Mouse (Mus musculus): ENCODE results near the gene Phf14. TPM values are rescaled to one million over a fixed set of nuclear protein-coding genes. Genes with fewer than 3 reads are reported as not detected.
A peak's percentile ranks its signal among the peaks of the same experiment; 100 is the strongest.
"Not testable (repeated sequence)": the region's sequence is repeated elsewhere in the genome, so short reads cannot be mapped to it uniquely, and the experiment has no call there.

Phf14 gene
- total and polyA plus RNA-seq, 3 experiments = 25.7 to 58.7 (median 29.6) TPM

- no peaks in the 10 kb centered on the region for H3K79me2 ChIP-seq (ENCODE audit: control insufficient read depth, insufficient read depth, low read length, poor library complexity)
- H3K9me3 ChIP-seq (replicated peaks; ENCODE audit: insufficient read depth, low read length) = no peaks in the 10 kb centered on the region
- peak overlapping the region; percentile 12; the same call in 1 of the 2 replicates for H3K9ac ChIP-seq (ENCODE audit: control insufficient read depth, low read depth, low read length, poor library complexity, severe bottlenecking)
- H3K27ac ChIP-seq (ENCODE audit: control insufficient read depth, low read depth, low read length) = no peak overlapping the region
- no peak for TF ChIP-seq MYB (IDR thresholded peaks at IDR 0.05; ENCODE audit: low read depth, low read length)
- TF ChIP-seq POLR2A (IDR thresholded peaks at IDR 0.05; ENCODE audit: control insufficient read depth in 1 of 2, insufficient read depth in 1 of 2, low read depth in 1 of 2, low read length in 2 of 2, poor library complexity in 1 of 2) = no peak
- TF ChIP-seq CTCF (IDR thresholded peaks at IDR 0.05 in 2 of 3, conservative IDR thresholded peaks at IDR 0.05 in 1 of 3; ENCODE audit: control insufficient read depth in 1 of 3, insufficient read depth in 1 of 3, low read depth in 2 of 3, low read length in 3 of 3, poor library complexity in 1 of 3, severe bottlenecking in 1 of 3) = peak; percentile 10 to 61 (median 53); a peak in 4 of 6 replicates
- no peak for TF ChIP-seq ZNF384 (IDR thresholded peaks at IDR 0.05; ENCODE audit: low read depth, low read length)
- no peak for TF ChIP-seq MXI1 (IDR thresholded peaks at IDR 0.05; ENCODE audit: low read depth, low read length)
- TF ChIP-seq MEF2A (IDR thresholded peaks at IDR 0.05; ENCODE audit: extremely low read depth, insufficient replicate concordance, low read depth, low read length, poor library complexity, severe bottlenecking) = no peak
- TF ChIP-seq CHD1 (IDR thresholded peaks at IDR 0.05; ENCODE audit: low read depth, low read length) = no peak
- TF ChIP-seq USF1 (IDR thresholded peaks at IDR 0.05; ENCODE audit: low read depth, low read length) = no peak
- no peak for TF ChIP-seq TCF12 (IDR thresholded peaks at IDR 0.05; ENCODE audit: low read depth, low read length)
- TF ChIP-seq MAZ (IDR thresholded peaks at IDR 0.05; ENCODE audit: low read depth, low read length) = no peak
- TF ChIP-seq TBP (IDR thresholded peaks at IDR 0.05; ENCODE audit: low read depth, low read length) = no peak
- TF ChIP-seq RAD21 (IDR thresholded peaks at IDR 0.05; ENCODE audit: low read depth, low read length) = peak; percentile 69
- peak; percentile 79 for TF ChIP-seq SMC3 (IDR thresholded peaks at IDR 0.05; ENCODE audit: low read depth, low read length)
- peak; percentile 45 for TF ChIP-seq ZC3H11A (IDR thresholded peaks at IDR 0.05; ENCODE audit: low read depth, low read length)
- TF ChIP-seq EP300 (IDR thresholded peaks at IDR 0.05; ENCODE audit: low read depth in 1 of 2, low read length in 2 of 2) = no peak
- TF ChIP-seq MAFK (IDR thresholded peaks at IDR 0.05; ENCODE audit: borderline replicate concordance, low read depth, low read length) = no peak
- no peak for TF ChIP-seq ZMIZ1 (IDR thresholded peaks at IDR 0.05; ENCODE audit: low read depth, low read length)
- H3K36me3 ChIP-seq (ENCODE audit: control insufficient read depth in 1 of 2, insufficient read depth in 2 of 2, low read length in 2 of 2) = no peaks in the 10 kb centered on the region
- no peaks in the 10 kb centered on the region for H3K27me3 ChIP-seq (ENCODE audit: control insufficient read depth in 1 of 2, insufficient read depth in 2 of 2, low read length in 2 of 2)
- peak; percentile 62 for DNase-seq (ENCODE audit: low read depth, low spot score)
- H3K4me1 ChIP-seq (ENCODE audit: control insufficient read depth in 1 of 2, insufficient read depth in 2 of 2, low read length in 2 of 2) = no peaks in the 10 kb centered on the region
- H3K4me3 ChIP-seq (ENCODE audit: control insufficient read depth in 1 of 2, insufficient read depth in 1 of 2, low read depth in 2 of 2, low read length in 2 of 2) = no peak overlapping the region
Observed at GRCm38 (mm10) chr6:12125031-12125803, 217.6 kb downstream of the Phf14 start.

- not testable (repeated sequence) for H3K79me2 ChIP-seq (ENCODE audit: control insufficient read depth, insufficient read depth, low read length, poor library complexity); H3K36me3 ChIP-seq (ENCODE audit: control insufficient read depth in 1 of 2, insufficient read depth in 2 of 2, low read length in 2 of 2); H3K4me3 ChIP-seq (ENCODE audit: control insufficient read depth in 1 of 2, insufficient read depth in 1 of 2, low read depth in 2 of 2, low read length in 2 of 2); H3K27ac ChIP-seq (ENCODE audit: control insufficient read depth, low read depth, low read length); H3K9me3 ChIP-seq (replicated peaks; ENCODE audit: insufficient read depth, low read length); H3K9ac ChIP-seq (ENCODE audit: control insufficient read depth, low read depth, low read length, poor library complexity, severe bottlenecking); H3K27me3 ChIP-seq (ENCODE audit: control insufficient read depth in 1 of 2, insufficient read depth in 2 of 2, low read length in 2 of 2); DNase-seq (ENCODE audit: low read depth, low spot score); H3K4me1 ChIP-seq (ENCODE audit: control insufficient read depth in 1 of 2, insufficient read depth in 2 of 2, low read length in 2 of 2)
Observed at GRCm38 (mm10) chr6:12126601-12127000, 219.0 kb downstream of the Phf14 start.
